Mouse (Mus musculus) hindbrain, embryonic 13.5 days (tissue): ENCODE data around the gene Pde5a. TPM values are rescaled to one million over a fixed set of nuclear protein-coding genes. Genes with fewer than 3 reads are reported as not detected.
A peak's percentile ranks its signal among the peaks of the same experiment; 100 is the strongest.

Experiments used
- ATAC-seq: fragments of 200-750 bp; cut with Nextera tagmentation; 2 replicates; pipeline ENCODE4 v1.8.0; 2017; ENCODE audit warnings: moderate TSS enrichment; ENCODE audit not compliant: low FRiP score
- H3K27ac ChIP-seq: fragments of 300-500 bp; sonication (generic); 2 replicates; pipeline ENCODE4 v1.5.1; 2015; ENCODE audit warnings: inconsistent platforms, mild to moderate bottlenecking, moderate library complexity
- H3K27me3 ChIP-seq: fragments of 300-500 bp; sonication (generic); 2 replicates; pipeline ENCODE4 v1.6.1; 2015; ENCODE audit warnings: mild to moderate bottlenecking, inconsistent platforms
- H3K36me3 ChIP-seq: fragments of 300-500 bp; sonication (generic); 2 replicates; pipeline ENCODE4 v1.6.1; 2015; ENCODE audit warnings: mild to moderate bottlenecking, inconsistent platforms
- H3K4me1 ChIP-seq: fragments of 300-500 bp; sonication (generic); replicated peaks from 2 replicates; pipeline ENCODE4 v1.6.1; 2015; ENCODE audit warnings: inconsistent platforms
- H3K4me2 ChIP-seq: fragments of 300-500 bp; sonication (generic); 2 replicates; pipeline ENCODE4 v1.6.1; 2015; ENCODE audit warnings: inconsistent platforms, mild to moderate bottlenecking, moderate library complexity
- H3K4me3 ChIP-seq: fragments of 300-500 bp; sonication (generic); 2 replicates; pipeline ENCODE4 v1.5.1; 2015; ENCODE audit warnings: mild to moderate bottlenecking, inconsistent platforms
- H3K9ac ChIP-seq: fragments of 300-500 bp; sonication (generic); 2 replicates; pipeline ENCODE4 v1.6.1; 2015; ENCODE audit warnings: mild to moderate bottlenecking, inconsistent platforms
- H3K9me3 ChIP-seq: fragments of 300-500 bp; sonication (generic); 2 replicates; pipeline ENCODE4 v1.6.1; 2016; ENCODE audit warnings: inconsistent platforms
- WGBS: fragments of 180-500 bp; shearing (Covaris S2); methylation state at CpG from one replicate; pipeline ENCODE4 v1.1.7; 2015; 5-methylcytosine and 5-hydroxymethylcytosine counted together
- polyA plus RNA-seq: library from polyadenylated mRNA; unstranded; fragments of >200 nt; fragmentation: Nextera tagmentation; extraction: Ambion mirVana; gene quantifications from 2 replicates; pipeline ENCODE4 v1.2.1, GENCODE M21; 2015

Gene Pde5a
- polyA plus RNA-seq, 1 experiment from 2014 or later = 2.6 TPM

DNA sequence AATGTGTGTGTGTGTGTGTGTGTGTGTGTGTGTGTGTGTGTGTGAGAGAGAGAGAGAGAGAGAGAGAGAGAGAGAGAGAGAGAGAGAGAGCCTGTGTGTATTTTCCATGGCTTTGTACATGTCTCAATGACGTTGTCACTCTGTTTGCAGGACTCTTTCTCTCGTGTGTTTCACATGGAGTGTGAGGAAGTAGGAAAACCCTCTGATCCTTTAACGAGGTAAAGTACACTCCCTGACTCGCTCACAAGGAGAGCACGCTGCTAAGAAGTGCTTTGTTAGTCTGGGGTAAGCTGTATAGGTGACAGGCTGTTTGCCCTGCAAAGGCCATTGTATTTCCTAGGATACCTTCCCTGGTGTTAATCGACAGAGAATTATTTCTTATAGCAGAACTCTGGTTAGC lies 52.7 kb downstream of the Pde5a start:
- H3K4me1 ChIP-seq = no peaks in the 10 kb centered on the region
- no peak overlapping the region for H3K4me3 ChIP-seq
- H3K9me3 ChIP-seq = no peaks in the 10 kb centered on the region
- H3K27me3 ChIP-seq = no peaks in the 10 kb centered on the region
- WGBS = 70% methylated on average over 6 of the region's 6 CpGs
- no peak overlapping the region for H3K9ac ChIP-seq
- no peak overlapping the region for H3K4me2 ChIP-seq
- ATAC-seq = no peak
- H3K36me3 ChIP-seq = peaks cover 3% of the 10 kb centered on the region
- no peak overlapping the region for H3K27ac ChIP-seq

DNA sequence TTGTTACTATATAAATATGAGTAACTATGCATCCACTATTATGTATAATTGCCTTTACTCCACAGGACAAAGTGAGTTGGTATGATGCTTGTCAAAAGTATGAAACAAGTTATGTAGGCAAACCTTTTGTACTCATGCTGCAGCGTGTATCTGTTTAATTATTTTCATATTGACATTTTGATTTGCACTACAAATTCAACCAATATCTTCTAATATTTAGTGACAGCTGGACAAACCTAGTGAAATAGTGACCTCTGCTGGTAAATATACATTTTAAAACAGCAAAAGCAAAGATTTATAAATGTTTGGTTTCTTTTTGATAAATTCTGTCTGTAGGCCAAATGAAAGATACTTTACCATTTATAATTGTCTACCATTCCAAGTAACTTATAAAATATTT lies 55.5 kb downstream of the Pde5a start:
- whole genome bisulfite sequencing = 67% methylated on average over 1 of the region's 1 CpGs
- no peak for ATAC-seq

DNA sequence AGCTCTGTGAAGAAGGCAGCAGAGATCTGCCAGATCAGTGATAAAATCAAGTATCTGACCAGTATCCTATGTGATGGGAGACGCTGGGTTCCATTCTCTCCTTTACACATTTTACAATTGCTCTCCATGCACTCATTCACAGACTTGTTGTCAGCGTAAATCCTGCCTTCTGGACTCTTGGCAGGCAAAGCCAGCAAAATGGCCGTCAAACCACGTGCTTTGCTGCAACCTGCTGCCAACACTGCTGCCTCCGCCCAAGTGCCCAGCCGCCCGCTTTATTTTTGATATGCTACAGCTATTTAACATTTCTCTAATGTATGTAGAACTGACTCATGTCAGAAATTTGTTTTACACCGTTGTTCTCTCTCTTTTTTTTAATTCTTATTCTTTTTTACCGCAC lies 59.6 kb downstream of the Pde5a start:
- H3K9me3 ChIP-seq = no peaks in the 10 kb centered on the region
- no peak overlapping the region for H3K4me2 ChIP-seq
- no peak overlapping the region for H3K4me3 ChIP-seq
- 94% methylated on average over 9 of the region's 9 CpGs for WGBS
- no peak overlapping the region for H3K27ac ChIP-seq
- H3K9ac ChIP-seq = no peak overlapping the region
- H3K27me3 ChIP-seq = no peaks in the 10 kb centered on the region
- no peaks in the 10 kb centered on the region for H3K4me1 ChIP-seq
- H3K36me3 ChIP-seq = no peaks in the 10 kb centered on the region
- no peak for ATAC-seq

More for the DNA sequence above, 55.5 kb downstream of the Pde5a start:
- no peak overlapping the region for H3K27ac ChIP-seq
- no peak overlapping the region for H3K4me3 ChIP-seq
- H3K4me2 ChIP-seq = no peak overlapping the region
- no peak overlapping the region for H3K9ac ChIP-seq
- no peaks in the 10 kb centered on the region for H3K9me3 ChIP-seq
- no peaks in the 10 kb centered on the region for H3K27me3 ChIP-seq
- no peaks in the 10 kb centered on the region for H3K4me1 ChIP-seq
- H3K36me3 ChIP-seq = no peaks in the 10 kb centered on the region; the same call in 1 of the 2 replicates

DNA sequence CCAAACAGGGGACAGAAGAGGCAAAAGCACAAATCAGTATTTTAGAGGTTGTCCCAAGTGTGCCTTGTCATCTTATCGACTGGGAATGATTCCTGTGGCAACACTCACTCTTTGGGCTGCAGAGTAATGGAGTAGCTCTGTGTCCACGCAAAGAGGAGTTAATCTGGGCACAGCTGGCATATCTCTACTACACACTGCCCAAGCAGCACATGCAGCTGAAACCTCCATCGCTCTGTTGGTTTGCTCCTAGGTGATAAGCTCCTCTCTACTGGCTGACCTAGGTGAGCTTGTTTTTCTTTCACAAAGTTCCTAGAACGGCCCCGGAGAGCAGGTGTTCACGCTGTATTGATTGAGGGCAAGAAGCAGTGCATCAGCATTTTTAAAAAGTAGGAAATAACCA lies 60.8 kb downstream of the Pde5a start:
- no peaks in the 10 kb centered on the region for H3K36me3 ChIP-seq
- no peak overlapping the region for H3K4me3 ChIP-seq
- no peak overlapping the region for H3K27ac ChIP-seq
- H3K4me2 ChIP-seq = no peak overlapping the region
- H3K9me3 ChIP-seq = no peaks in the 10 kb centered on the region
- no peak overlapping the region for H3K9ac ChIP-seq
- ATAC-seq = no peak
- H3K4me1 ChIP-seq = no peaks in the 10 kb centered on the region
- WGBS = 91% methylated on average over 6 of the region's 6 CpGs
- no peaks in the 10 kb centered on the region for H3K27me3 ChIP-seq

DNA sequence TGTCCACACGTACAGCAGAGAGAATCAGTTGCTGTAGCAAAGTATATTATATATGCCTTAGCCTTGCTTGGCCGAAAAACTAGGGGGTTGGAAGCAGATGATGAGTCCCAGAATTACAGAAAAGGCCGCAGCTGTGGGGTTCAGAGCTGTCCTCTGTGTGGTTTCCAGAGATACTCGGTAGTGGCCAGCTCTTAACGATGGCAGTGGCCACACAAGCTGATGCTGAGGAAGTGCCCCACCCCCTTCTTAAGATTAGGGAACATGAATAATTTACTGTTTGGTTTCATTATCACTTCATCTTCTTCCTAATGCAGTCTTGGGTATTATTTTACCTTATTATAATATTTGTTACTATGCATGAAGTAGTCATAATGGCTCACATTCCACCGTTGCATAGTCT lies 71.3 kb downstream of the Pde5a start:
- no peak for ATAC-seq
- no peak overlapping the region for H3K4me2 ChIP-seq
- H3K27ac ChIP-seq = peak overlapping the region; percentile 60; the same call in 1 of the 2 replicates

DNA sequence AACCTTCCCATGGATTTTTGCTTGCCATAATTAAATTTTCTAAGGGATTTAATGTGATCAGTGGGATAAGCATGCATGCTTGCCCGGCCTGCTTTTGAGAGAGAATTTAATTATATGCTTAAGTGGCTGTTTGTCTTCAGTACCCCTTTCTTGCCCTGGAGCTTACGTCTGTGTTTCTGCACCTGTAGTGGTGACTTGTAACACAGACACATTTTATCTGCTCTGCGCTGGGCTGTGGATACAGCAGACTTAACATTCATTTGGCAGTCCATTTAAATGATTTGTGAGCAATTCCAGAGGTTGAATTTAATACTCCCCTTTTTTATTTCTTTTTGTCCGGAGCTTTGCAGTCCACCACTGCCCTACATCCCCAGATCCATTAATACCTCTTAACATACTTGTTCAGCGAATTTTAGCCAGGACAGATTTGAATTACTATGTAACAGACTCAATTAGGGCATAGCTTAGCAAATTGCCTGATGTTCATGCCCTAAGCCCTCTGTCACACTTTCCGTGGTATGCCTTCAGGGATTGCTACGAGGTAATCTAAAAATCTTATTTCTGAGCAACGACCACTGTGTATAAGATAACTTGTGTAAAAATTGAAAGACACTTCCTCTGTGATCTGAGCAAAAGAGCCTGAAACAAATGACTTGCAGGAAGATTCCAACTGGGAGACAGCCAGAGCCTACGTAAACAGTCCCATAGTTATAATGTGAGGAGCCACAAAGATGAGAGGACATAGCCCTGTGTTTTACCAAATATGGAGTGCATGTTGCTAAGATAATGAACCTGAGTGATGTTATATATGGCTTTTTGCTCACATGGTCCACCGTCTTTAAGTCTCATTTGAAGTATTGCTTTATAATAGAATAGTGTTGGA lies 72.0 kb downstream of the Pde5a start:
- H3K9me3 ChIP-seq = no peaks in the 10 kb centered on the region
- no peaks in the 10 kb centered on the region for H3K27me3 ChIP-seq
- H3K36me3 ChIP-seq = no peaks in the 10 kb centered on the region
- H3K4me2 ChIP-seq = no peak overlapping the region
- H3K27ac ChIP-seq = peak overlapping the region; percentile 63
- no peak overlapping the region for H3K9ac ChIP-seq
- WGBS = 45% methylated on average over 10 of the region's 10 CpGs
- peak; percentile 19; the same call in 1 of the 2 replicates for ATAC-seq
- H3K4me3 ChIP-seq = no peak overlapping the region
- H3K4me1 ChIP-seq = peaks cover 25% of the 10 kb centered on the region

More for the DNA sequence above, 71.3 kb downstream of the Pde5a start:
- Histone ChIP-seq H3K36me3 (no peaks in the 10 kb centered on the region), H3K9ac (no peak overlapping the region), H3K9me3 (no peaks in the 10 kb centered on the region), H3K27me3 (no peaks in the 10 kb centered on the region), H3K4me3 (no peak overlapping the region), H3K4me1 (peaks cover 25% of the 10 kb centered on the region)
- 69% methylated on average over 6 of the region's 6 CpGs for WGBS

DNA sequence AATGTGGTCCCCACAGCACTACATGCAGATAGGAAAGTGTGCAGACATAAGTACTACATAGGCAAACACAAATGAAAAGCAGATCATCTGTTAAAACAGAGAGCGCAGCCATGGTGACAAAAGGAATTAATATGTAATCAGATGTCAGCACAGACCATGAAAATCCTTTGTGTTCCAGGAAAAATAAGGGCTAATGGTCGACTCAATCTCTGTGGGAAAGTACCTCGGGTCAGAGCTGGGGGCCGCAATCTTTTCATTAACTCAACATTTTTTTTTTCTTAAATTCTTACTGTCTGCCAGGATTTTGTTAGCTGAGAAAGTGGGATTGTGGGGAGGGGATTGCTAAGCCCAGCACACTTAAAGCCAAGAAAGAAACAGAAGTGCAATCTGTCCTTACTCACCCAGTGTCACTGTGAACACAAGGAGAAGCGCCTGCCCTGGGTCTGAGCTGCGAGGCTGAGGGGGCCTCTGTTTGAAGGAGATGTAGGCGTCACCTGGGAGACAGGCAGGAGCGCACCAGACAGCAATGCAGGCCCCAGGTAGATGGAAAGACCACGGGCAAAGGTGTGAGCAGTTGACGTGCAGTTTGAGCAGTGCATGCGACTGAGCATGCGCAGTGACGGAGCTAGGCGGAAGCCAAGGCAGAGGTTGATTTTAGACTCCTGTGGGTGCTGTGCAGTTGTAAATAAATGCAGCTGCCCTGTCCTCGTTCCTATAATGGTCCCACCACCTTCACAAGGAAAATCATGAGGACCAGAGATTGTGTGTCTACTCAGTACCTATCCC lies 72.9 kb downstream of the Pde5a start:
- H3K27ac ChIP-seq = peak overlapping the region; percentile 63
- 60% methylated on average over 15 of the region's 15 CpGs for whole genome bisulfite sequencing
- H3K4me3 ChIP-seq = no peak overlapping the region
- H3K9ac ChIP-seq = peak overlapping the region; percentile 39; the same call in 1 of the 2 replicates
- ATAC-seq = peak; percentile 40; the same call in 1 of the 2 replicates
- no peaks in the 10 kb centered on the region for H3K9me3 ChIP-seq
- H3K27me3 ChIP-seq = no peaks in the 10 kb centered on the region
- peaks cover 25% of the 10 kb centered on the region for H3K4me1 ChIP-seq
- no peaks in the 10 kb centered on the region for H3K36me3 ChIP-seq
- H3K4me2 ChIP-seq = no peak overlapping the region

DNA sequence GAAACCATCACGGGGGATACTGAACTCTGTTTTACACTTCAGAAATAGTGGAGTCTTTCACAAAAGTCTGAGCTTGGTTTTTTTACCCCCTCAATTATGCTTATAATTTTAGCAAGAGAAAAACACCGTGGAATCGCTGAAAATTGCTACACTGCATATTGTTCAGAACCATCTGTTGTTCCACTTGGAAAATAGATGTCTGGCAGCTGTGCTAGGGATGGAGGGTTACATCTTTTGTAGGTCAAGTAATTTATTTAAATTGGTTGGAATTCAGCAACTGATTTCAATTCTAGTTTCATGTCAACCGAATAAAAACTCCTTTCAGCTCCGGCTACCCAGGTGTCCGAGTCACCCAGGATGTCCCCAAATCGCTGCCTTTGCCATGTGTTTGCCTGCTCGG lies 78.6 kb downstream of the Pde5a start:
- Histone ChIP-seq H3K27me3 (no peaks in the 10 kb centered on the region), H3K36me3 (no peaks in the 10 kb centered on the region), H3K4me1 (no peaks in the 10 kb centered on the region), H3K4me3 (no peak overlapping the region), H3K9me3 (no peaks in the 10 kb centered on the region), H3K4me2 (no peak overlapping the region), H3K27ac (no peak overlapping the region), H3K9ac (no peak overlapping the region)
- no peak for ATAC-seq
- 75% methylated on average over 8 of the region's 8 CpGs for WGBS

DNA sequence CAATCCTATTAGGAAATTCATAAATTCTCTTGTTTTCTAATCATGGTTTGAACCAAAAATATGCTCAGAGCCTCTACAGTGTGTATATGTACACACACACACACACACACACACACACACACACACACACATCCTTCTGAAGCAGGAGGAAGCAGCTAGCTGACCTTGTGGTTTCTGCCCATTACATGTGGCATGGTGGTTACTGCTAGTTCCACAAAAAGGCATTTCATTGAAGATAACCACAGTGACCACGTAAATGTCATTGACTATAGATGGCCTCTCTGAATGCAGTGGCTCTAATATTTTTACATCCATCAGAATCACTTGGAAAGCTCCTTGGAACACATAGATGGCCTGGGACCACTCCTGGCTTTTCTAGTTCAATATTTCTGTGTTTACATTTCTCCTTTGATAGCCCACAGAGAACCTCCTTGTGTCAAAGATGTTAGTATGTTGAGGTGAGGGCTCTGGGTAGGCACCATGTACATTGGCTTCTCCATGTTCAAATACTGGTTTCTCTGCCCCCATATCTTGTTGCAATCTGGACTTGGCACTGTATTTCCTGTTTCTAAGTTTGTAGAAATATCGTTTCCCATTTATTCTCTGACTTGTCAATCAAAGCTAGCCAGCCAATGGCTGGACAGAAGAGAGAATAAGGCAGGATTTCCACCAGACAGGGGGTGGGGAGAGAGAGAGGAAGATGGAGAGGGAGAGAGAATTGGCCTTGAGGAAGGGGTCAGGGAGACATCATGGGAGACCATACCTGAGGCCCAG lies 81.5 kb downstream of the Pde5a start:
- Histone ChIP-seq H3K4me1 (0 out of 2 replicates have a peak, but pooled peaks cover 10% of the 10 kb centered on the region), H3K27me3 (no peaks in the 10 kb centered on the region), H3K4me2 (no peak overlapping the region), H3K4me3 (no peak overlapping the region), H3K36me3 (no peaks in the 10 kb centered on the region), H3K27ac (no peak overlapping the region), H3K9ac (no peak overlapping the region), H3K9me3 (no peaks in the 10 kb centered on the region)
- WGBS = 90% methylated on average over 2 of the region's 2 CpGs
- ATAC-seq = no peak

DNA sequence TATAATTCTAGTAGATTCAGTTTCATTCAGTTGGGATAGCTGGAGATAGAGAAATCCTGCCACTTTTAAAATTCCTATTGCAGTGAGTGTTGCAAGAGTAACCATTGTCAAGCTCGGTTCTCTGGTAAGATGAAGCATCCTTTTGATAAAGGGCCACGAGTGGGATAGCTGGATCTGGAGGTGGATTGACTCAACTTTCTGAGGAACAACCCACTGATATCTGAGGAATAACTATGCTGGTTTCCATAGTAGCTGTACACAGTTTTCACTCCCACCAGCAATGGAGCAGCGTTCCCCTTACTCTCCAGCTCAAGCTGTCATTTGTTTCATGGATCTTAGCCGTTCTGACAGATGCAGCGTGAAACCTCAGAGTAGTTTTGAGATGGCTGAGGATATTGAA lies 82.2 kb downstream of the Pde5a start:
- ATAC-seq = no peak
- Histone ChIP-seq H3K9ac (no peak overlapping the region), H3K27ac (no peak overlapping the region), H3K4me3 (no peak overlapping the region), H3K9me3 (no peaks in the 10 kb centered on the region), H3K4me2 (no peak overlapping the region), H3K27me3 (no peaks in the 10 kb centered on the region), H3K36me3 (no peaks in the 10 kb centered on the region), H3K4me1 (0 out of 2 replicates have a peak, but pooled peaks cover 10% of the 10 kb centered on the region)
- 90% methylated on average over 5 of the region's 5 CpGs for WGBS

DNA sequence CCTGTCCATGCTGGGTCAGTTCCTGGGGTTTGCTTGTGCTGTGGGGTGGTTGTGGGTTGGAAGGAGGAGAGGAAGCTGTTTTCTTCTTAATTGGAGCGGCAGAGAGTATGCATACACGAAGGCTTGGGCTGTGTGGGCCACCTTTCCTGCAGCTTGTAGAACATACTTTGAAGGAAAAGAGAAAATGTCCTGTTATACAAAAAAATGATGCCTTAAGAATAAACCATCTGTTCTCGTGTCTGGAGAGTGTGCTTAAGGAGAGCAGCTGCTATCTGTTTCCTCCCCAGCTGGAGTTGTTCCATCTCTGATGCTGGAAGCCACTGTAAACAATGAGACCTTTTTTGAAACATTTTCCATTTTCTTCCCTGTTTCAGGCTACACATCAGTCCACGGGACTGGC lies 85.8 kb downstream of the Pde5a start:
- no peak overlapping the region for H3K4me3 ChIP-seq
- no peaks in the 10 kb centered on the region for H3K9me3 ChIP-seq
- H3K27ac ChIP-seq = no peak overlapping the region; the same call in 1 of the 2 replicates
- H3K4me1 ChIP-seq = 0 out of 2 replicates have a peak, but pooled peaks cover 10% of the 10 kb centered on the region
- no peaks in the 10 kb centered on the region for H3K27me3 ChIP-seq
- H3K9ac ChIP-seq = no peak overlapping the region
- no peaks in the 10 kb centered on the region for H3K36me3 ChIP-seq
- no peak overlapping the region for H3K4me2 ChIP-seq
- no peak for ATAC-seq
- 67% methylated on average over 4 of the region's 4 CpGs for WGBS

DNA sequence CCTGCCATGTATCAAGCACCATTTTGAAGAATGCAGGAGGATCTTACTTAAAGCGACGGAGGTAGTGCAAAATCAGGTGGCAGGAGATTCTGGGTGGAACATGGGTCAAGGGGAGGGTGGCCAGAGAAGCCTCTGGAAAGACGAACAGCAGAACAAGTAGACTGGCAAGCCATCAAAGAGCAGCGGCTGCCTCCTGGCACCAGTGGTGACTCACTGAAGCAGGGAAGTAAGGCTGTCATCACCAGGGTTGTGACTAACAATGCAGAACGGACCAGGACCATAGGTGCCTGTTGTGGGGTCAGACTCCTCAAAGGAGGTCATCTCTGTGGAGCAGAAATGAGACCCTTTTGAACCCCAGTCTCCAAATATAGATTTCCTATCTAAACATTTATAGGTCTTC lies 89.5 kb downstream of the Pde5a start:
- Histone ChIP-seq H3K27me3 (no peaks in the 10 kb centered on the region), H3K9ac (no peak overlapping the region), H3K4me1 (0 out of 2 replicates have a peak, but pooled peaks cover 10% of the 10 kb centered on the region), H3K9me3 (no peaks in the 10 kb centered on the region), H3K36me3 (no peaks in the 10 kb centered on the region), H3K4me2 (no peak overlapping the region), H3K4me3 (no peak overlapping the region), H3K27ac (no peak overlapping the region)
- WGBS = 88% methylated on average over 5 of the region's 5 CpGs
- ATAC-seq = no peak
